Mouse (Mus musculus) heart, postnatal 0 days (tissue): ENCODE data around the gene Lrtm2.

Experiments used
- CTCF ChIP-seq: IDR thresholded peaks from 2 replicates; pipeline ENCODE4 v1.5.1; 2016; ENCODE audit warnings: antibody characterized with exemption, control low read depth, low read depth
- EP300 ChIP-seq: IDR thresholded peaks from 2 replicates; pipeline ENCODE4 v1.6.1; 2016; ENCODE audit warnings: antibody characterized with exemption, low read depth

DNA sequence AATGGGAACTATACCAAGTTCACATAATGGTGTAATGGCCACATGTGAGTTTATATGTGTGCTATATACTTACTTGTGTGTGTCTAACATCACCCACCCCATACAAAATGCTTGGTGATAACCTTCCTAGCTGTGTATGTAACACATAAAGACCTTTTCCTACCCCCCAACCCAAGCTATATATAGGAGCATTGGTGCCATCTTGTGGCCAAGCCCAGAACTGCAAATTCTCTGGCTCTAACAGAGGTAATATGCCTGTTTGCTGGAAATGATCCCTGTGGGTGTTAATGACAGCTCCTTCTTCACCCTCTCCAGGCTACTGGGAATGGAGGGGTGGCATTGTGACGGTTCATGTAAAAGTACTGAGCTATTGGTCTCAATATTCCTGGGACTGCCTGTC is 17.7 kb upstream of the Lrtm2 start:
- TF ChIP-seq CTCF (peak; percentile 92), EP300 (no peak)
